Mouse (Mus musculus): ENCODE data around the gene Grm3. TPM values are rescaled to one million over a fixed set of nuclear protein-coding genes. Genes with fewer than 3 reads are reported as not detected.

Gene Grm3
- not detected for total RNA-seq (2018; cell fraction: chromatin; rRNA removed)
- total RNA-seq (2018; cell fraction: cytosol; rRNA removed), result not detected
- not detected for total RNA-seq (2018; cell fraction: nucleus; rRNA removed)
- polyA plus RNA-seq (2018), result not detected in 3 replicates

- 7% methylated on average over 25 of the region's 25 CpGs for WGBS (ENCODE audit: missing documents)
- no peaks in the 10 kb centered on the region for H3K79me2 ChIP-seq (ENCODE audit: inconsistent target)
- H3K36me3 ChIP-seq (ENCODE audit: inconsistent target), result no peaks in the 10 kb centered on the region
- H3K27ac ChIP-seq, result no peak within 1 kb of the TSS
- H3K4me3 ChIP-seq (ENCODE audit: inconsistent target), result no peak within 1 kb of the TSS
Observed at GRCm38 (mm10) chr5:9724956-9725600, at the start of gene Grm3. Gene Grm3 (minus strand): TSS chr5:9725170.

- H3K4me3 ChIP-seq (ENCODE audit: inconsistent target), result no peak overlapping the region
- no peaks in the 10 kb centered on the region for H3K36me3 ChIP-seq (ENCODE audit: inconsistent target)
- no peaks in the 10 kb centered on the region for H3K79me2 ChIP-seq (ENCODE audit: inconsistent target)
- H3K27ac ChIP-seq, result no peak overlapping the region
- WGBS (ENCODE audit: missing documents), result 91% methylated on average over 2 of the region's 2 CpGs
Observed at GRCm38 (mm10) chr5:9755751-9756150, 30.8 kb upstream of the Grm3 start.

DNA sequence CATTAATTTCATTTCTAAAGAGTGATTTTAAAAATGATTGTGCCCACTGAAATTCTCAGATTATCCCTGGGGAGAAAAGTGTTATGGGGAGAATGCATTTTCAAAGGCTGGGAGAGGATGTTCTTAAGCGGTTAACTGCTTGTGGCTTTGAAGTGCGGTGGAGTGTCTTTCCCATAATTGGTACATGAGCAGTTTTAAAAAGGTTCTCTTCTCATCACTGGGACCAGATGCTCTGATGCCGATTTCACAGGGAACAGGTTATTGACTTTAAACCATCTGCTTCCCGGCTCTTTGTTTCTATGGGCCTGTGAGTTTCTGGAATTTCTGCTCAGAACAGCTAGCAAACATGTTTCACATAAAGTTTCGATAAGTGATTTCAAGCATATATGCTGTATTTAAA is 23.2 kb upstream of the Grm3 start:
- Histone ChIP-seq H3K4me3 (ENCODE audit: inconsistent target) (no peak overlapping the region), H3K36me3 (ENCODE audit: inconsistent target) (no peaks in the 10 kb centered on the region), H3K27ac (no peak overlapping the region), H3K79me2 (ENCODE audit: inconsistent target) (no peaks in the 10 kb centered on the region)
- WGBS (ENCODE audit: missing documents), result 90% methylated on average over 5 of the region's 5 CpGs

DNA sequence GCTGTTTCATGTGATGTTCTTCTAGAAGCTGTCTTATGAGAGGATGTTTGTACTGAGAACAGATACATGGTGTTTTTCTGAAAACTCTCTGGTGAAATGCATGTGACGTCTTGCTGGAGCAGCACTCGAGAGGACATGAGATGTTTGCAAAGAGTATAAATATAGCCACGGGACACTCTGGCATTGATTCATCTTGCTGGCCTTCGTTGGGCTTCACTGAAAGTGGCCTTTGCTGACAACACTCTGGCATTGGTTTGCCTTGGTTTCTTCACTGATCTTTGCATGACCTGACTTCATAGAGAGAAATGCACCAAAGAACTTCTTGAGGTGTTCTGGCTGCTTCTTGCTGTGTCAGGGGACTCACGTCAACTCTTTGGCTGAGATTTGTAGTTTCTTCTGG is 19.1 kb upstream of the Grm3 start:
- WGBS (ENCODE audit: missing documents), result 88% methylated on average over 5 of the region's 5 CpGs
- Histone ChIP-seq H3K36me3 (ENCODE audit: inconsistent target) (no peaks in the 10 kb centered on the region), H3K27ac (no peak overlapping the region), H3K4me3 (ENCODE audit: inconsistent target) (no peak overlapping the region), H3K79me2 (ENCODE audit: inconsistent target) (no peaks in the 10 kb centered on the region)

DNA sequence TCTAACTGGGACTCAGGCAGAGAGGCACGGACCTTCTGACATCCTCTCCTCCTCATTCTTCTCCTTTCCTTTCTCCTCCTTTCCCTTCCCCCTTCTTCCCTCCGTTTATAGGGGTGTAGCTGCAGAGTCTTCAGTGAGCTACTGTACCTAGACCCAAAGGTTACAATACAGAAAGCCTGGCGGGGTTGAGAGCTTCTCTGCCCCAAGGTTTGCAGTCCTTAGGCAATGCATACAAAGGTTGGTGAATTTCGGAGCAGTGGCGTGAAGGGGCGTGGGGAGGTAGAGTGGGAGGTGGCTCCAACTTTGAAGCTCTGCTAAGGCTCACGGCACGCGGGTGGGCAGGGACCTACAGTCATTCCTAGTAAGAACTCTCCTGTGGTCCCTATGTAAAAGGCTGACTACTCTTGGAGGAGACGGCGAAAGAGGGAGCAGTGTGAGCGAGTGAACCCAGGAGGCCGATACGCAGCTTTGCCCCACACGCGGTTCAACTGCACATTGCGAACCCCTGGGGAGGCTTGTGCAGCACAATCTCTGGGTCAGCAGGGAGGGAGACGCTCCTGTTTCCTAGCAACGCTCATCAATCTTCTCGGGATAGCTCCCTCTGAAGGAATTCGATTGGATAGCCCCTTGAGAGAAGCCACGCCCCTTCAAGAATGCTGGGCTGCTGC is 765 bp upstream of the Grm3 start:
- 3% methylated on average over 22 of the region's 22 CpGs for WGBS (ENCODE audit: missing documents)
- no peak overlapping the region for H3K27ac ChIP-seq
- H3K79me2 ChIP-seq (ENCODE audit: inconsistent target), result no peaks in the 10 kb centered on the region
- H3K4me3 ChIP-seq (ENCODE audit: inconsistent target), result no peak overlapping the region
- H3K36me3 ChIP-seq (ENCODE audit: inconsistent target), result no peaks in the 10 kb centered on the region

DNA sequence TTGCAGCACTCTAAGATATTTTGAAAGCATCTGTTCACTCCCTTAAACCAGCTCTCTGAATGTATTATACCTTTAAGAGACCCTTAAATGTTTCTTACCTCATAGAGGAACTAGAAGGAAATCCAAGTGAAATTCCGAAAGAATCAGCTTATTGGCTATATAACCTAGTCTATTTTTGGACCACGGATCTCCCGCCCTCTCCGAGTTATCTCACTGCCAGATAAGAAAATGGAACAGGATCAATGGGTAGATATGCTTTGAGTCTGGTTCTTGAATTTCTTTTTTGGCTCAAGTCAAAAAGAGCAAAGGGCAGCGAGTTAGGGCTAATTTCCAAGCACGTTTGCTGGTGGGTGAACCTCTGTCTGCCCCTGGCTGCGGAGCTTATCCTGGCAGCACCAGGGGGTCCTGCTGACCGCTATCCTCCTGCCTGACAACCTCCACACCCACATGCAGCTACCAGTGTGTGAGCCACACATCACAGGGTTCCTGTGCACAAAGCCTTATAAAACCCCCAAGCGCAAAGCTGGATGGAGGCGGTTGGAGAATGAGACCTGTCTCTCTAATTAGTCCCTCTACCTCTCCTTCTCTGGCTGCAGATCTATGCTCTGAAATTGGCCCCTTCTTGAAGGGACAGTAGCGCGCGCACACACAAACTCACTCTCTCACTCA is 549 bp downstream of the Grm3 start:
- H3K79me2 ChIP-seq (ENCODE audit: inconsistent target), result no peaks in the 10 kb centered on the region
- WGBS (ENCODE audit: missing documents), result 23% methylated on average over 13 of the region's 13 CpGs
- H3K27ac ChIP-seq, result no peak overlapping the region
- no peaks in the 10 kb centered on the region for H3K36me3 ChIP-seq (ENCODE audit: inconsistent target)
- H3K4me3 ChIP-seq (ENCODE audit: inconsistent target), result no peak overlapping the region

- H3K36me3 ChIP-seq (ENCODE audit: inconsistent target), result no peaks in the 10 kb centered on the region
- no peak overlapping the region for H3K27ac ChIP-seq
- H3K4me3 ChIP-seq (ENCODE audit: inconsistent target), result no peak overlapping the region
- H3K79me2 ChIP-seq (ENCODE audit: inconsistent target), result no peaks in the 10 kb centered on the region
Observed at GRCm38 (mm10) chr5:9721136-9721535, 3.8 kb downstream of the Grm3 start.

- 82% methylated on average over 5 of the region's 5 CpGs for WGBS (ENCODE audit: missing documents)
- Histone ChIP-seq H3K4me3 (ENCODE audit: inconsistent target) (no peak overlapping the region), H3K36me3 (ENCODE audit: inconsistent target) (no peaks in the 10 kb centered on the region), H3K27ac (no peak overlapping the region), H3K79me2 (ENCODE audit: inconsistent target) (no peaks in the 10 kb centered on the region)
Observed at GRCm38 (mm10) chr5:9716295-9716694, 8.7 kb downstream of the Grm3 start.

DNA sequence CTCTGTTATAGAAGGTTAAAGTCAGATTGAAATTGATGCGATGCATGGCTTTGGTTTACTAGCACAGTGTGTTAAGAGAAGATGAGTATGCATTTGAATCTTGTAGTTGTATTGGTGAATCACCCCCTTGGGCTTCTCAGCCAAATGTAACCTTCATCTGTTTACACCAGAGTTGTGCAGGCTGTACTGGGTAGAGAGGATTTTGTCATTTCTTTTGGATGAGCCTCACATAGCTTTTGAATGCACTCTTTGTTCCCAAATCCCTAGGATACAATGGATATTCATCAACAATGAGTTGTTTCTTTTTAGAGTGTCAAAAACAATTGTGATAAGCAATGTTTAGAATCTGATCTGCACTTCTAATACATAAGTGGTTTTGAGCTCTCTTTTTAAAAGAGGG is 17.9 kb downstream of the Grm3 start:
- Histone ChIP-seq H3K27ac (no peak overlapping the region), H3K4me3 (ENCODE audit: inconsistent target) (no peak overlapping the region), H3K36me3 (ENCODE audit: inconsistent target) (no peaks in the 10 kb centered on the region), H3K79me2 (ENCODE audit: inconsistent target) (no peaks in the 10 kb centered on the region)
- 100% methylated on average over 1 of the region's 1 CpGs for WGBS (ENCODE audit: missing documents)

DNA sequence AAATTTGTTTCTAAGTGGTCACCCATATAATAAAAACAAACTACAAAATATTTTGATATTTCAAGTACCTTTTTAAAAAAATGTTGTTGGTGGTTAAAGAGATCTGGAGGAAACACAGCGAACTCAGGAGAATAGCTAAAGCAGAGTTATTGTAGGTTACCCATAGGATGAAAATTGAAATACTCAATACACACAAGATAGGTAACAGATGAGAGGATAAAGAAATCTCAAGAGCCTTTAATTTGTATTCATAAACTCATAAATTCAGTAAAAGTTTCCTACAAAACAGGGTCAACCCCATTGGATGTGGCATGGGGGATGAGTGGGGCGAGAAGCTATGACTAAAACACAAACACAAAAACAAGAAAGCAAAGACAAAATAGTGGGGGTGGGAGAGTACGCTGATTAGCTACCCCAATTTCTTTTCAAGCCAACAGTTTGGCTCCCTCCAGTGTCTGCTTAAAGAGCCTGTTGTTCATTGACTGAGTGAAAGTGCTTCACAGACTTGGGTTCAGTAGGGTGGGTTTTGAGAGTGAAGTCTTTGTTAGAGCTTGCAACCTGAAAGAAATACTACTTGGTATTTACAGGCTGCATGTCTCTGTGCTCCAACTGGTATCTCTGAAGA is 21.5 kb downstream of the Grm3 start:
- Histone ChIP-seq H3K4me3 (ENCODE audit: inconsistent target) (no peak overlapping the region), H3K27ac (no peak overlapping the region), H3K79me2 (ENCODE audit: inconsistent target) (no peaks in the 10 kb centered on the region), H3K36me3 (ENCODE audit: inconsistent target) (no peaks in the 10 kb centered on the region)
- 70% methylated on average over 3 of the region's 3 CpGs for WGBS (ENCODE audit: missing documents)

GRCm38 (mm10) chr5:9702656-9703384 is 22.1 kb downstream of the Grm3 start:
- WGBS (ENCODE audit: missing documents), result 17% methylated on average over 3 of the region's 3 CpGs

DNA sequence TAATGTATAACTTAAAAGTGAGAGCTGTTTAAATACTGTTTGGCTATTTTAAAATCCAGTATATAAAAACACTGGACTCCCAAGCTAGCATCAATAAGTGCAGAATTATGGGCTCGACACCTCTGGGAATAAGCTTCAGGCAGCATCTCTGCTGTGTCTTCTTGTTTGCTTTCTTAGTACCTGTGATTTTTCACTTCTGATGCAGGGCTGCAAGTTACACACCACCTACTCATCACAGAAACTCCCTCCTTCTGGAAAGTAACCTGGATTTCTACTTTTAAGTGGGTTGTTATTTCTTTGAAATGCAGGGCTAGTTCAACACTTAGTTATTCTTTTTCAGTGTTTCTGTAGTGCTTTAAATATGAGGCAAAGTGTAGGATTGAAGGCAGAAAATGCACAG is 32.6 kb downstream of the Grm3 start:
- H3K79me2 ChIP-seq (ENCODE audit: inconsistent target), result no peaks in the 10 kb centered on the region
- H3K36me3 ChIP-seq (ENCODE audit: inconsistent target), result no peaks in the 10 kb centered on the region
- WGBS (ENCODE audit: missing documents), result 92% methylated on average over 1 of the region's 1 CpGs
- H3K27ac ChIP-seq, result no peak overlapping the region
- no peak overlapping the region for H3K4me3 ChIP-seq (ENCODE audit: inconsistent target)

More at GRCm38 (mm10) chr5:9702656-9703384, 22.1 kb downstream of the Grm3 start:
- Histone ChIP-seq H3K36me3 (ENCODE audit: inconsistent target) (no peaks in the 10 kb centered on the region), H3K27ac (no peak overlapping the region), H3K79me2 (ENCODE audit: inconsistent target) (no peaks in the 10 kb centered on the region), H3K4me3 (ENCODE audit: inconsistent target) (no peak overlapping the region)

- H3K4me3 ChIP-seq (ENCODE audit: inconsistent target), result no peak overlapping the region
- no peaks in the 10 kb centered on the region for H3K36me3 ChIP-seq (ENCODE audit: inconsistent target)
- no peaks in the 10 kb centered on the region for H3K79me2 ChIP-seq (ENCODE audit: inconsistent target)
- H3K27ac ChIP-seq, result no peak overlapping the region
- WGBS (ENCODE audit: missing documents), result 78% methylated on average over 3 of the region's 3 CpGs
Observed at GRCm38 (mm10) chr5:9690599-9691242, 34.2 kb downstream of the Grm3 start.

DNA sequence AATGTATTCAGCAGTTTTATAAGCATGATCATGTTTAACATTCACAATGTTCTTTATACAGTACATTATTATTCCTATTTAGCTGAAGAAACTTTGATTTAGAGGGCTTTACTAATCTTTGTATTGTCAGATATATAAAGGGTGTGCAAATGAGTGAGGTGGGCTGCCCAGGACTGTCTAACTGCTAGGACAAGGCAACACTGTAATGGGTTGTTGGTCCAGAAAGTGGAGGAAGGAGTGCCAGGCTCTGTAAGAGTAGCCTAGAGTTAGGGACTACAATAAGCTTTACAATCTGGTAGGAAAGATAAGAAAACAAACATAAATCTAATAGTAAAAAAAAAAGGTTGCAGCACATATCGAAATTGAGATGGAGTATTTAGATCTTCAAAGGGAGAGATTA is 34.8 kb downstream of the Grm3 start:
- H3K79me2 ChIP-seq (ENCODE audit: inconsistent target), result no peaks in the 10 kb centered on the region
- H3K4me3 ChIP-seq (ENCODE audit: inconsistent target), result no peak overlapping the region
- 20% methylated on average over 1 of the region's 1 CpGs for WGBS (ENCODE audit: missing documents)
- H3K36me3 ChIP-seq (ENCODE audit: inconsistent target), result no peaks in the 10 kb centered on the region
- H3K27ac ChIP-seq, result no peak overlapping the region
